Mouse (Mus musculus) heart, postnatal 10 days (tissue): ENCODE results near the gene Ccdc97. TPM values are rescaled to one million over a fixed set of nuclear protein-coding genes. Genes with fewer than 3 reads are reported as not detected.

Experiments used
- DNase-seq, 2 experiments: peaks; one replicate each; pipeline ENCODE4 v3.0.0; 2021
- intact Hi-C: fragments of 180-260 bp; cut with DNase I; formaldehyde crosslinking; loops from one replicate; pipeline ENCODE4 v1.15.1; 2025
- total RNA-seq, 2 experiments: library from RNA; stranded (reverse); gene quantifications; 2 replicates each; pipeline ENCODE4 v1.2.3; 2021

Gene Ccdc97
- total RNA-seq, result 10 to 100 TPM; 48.9 to 51.9 TPM

DNA sequence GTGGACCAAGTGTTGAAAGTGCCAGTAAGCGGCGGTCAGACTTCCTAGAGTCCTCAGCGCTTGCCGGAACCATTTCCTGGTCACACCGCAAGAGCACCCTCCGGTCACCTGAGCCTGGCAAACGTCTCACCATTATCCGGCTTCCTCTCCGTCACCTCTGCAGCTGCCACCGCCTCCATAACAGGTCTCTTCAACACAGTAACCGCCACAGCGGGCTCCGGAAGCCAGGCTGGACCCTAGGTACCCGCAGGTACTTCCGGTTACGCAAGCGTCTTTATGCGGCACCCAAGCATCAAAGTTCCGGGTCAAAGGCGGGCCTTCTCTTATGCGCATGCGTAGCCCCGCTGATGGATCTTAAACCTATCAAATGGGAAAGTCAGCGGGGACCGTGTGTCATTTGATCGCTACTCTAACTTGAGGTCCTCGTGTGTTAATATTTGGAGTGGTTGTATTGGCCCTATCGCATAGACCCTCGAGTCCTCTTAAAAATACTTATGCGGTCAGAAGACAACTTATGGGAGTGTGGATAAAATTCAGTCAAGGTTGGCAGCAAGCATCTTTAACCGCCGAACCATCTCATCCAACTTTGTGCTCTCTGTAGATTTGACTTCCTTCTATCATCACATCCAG is at the start of gene Ccdc97:
TSS of gene Ccdc97 (minus strand) at position 301 of the 630 bp plus-strand sequence.
- peak; percentile 95 for DNase-seq
- intact Hi-C loops, result no loop called here

DNA sequence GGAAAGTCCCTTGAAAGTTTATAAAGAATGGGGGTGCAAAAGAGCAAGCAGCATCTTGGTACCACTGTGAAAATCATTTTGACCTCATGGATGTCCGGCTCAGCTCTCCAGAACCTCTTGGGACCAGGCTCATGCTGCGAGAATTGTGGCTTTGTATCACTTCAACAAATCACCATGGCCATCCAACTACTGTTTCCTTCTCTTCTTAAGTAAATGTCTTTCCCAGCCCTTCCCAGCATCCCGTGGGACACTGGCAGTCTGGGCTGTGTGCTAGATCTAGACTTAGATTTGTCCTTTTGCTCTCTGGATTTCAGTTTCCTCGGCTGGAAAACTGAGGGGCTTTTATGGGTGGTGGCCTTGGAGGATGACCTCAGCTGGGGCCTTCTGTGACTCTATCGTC is 49.3 kb upstream of the Ccdc97 start:
- DNase-seq, result no peak

DNA sequence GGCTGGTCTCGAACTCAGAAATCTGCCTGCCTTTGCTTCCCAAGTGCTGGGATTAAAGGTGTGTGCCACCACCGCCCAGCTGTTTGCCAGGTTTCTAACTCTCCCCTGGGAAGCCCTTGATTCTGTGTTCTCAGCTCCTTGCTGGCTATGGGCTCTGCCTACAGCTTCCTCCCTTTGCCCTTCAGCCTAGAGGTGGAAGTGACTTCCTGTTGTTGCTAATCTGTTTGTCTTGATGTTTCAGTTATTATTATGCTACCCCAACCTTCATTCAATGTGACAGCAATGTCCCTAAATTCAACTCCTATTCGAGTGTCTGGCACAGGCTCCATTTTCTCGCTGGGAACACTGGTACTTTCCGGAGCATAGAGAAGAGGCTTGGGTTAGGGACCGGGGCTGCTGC is 47.2 kb upstream of the Ccdc97 start:
- DNase-seq, result no peak
- intact Hi-C loops, result no loop called here

More for the DNA sequence above, 49.3 kb upstream of the Ccdc97 start:
- intact Hi-C loops, result no loop called here

DNA sequence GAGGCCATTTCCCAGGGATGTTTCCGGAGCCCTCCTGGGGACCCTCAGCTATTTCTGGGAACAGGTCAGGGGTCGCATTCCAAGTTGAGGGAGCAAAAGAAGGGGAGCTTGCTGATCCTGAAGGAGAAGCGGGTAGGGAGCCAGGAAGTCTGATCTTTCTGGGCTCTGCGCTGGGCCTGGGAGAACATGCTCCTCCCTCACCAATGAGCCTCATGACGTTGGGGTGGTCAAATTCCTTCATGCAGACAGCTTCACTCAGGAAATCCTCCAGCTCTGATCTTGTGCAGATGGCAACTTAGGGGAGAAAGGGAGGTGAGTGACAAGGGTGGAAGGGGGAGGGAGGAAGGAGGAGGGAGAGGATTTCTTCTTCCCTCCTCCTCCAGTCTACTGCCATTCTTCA is 45.3 kb upstream of the Ccdc97 start:
- DNase-seq, result peak in 1 of 2 experiments; percentile 35
- intact Hi-C loops, result no loop called here

DNA sequence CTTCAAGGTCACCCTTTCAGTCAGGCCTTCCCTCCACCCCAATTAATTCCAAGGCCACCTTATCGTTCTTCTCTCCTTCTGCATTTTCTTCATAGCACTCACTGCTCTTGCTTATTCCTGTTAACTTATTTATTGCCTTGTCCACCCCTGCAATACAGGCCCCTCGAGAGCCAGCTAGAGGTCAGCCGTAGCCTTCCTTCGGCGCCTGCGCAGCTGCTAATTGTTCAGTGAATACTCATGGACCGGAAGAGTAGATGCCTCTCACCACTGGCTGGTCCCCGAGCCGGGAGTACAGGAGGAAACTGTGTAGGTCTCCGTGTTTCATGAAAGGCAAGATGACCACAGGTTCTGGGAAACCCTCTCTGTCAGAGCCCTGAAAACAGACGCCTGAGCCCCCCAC is 44.8 kb upstream of the Ccdc97 start:
- intact Hi-C loops, result no loop called here
- DNase-seq, result peak; percentile 38 to 53

DNA sequence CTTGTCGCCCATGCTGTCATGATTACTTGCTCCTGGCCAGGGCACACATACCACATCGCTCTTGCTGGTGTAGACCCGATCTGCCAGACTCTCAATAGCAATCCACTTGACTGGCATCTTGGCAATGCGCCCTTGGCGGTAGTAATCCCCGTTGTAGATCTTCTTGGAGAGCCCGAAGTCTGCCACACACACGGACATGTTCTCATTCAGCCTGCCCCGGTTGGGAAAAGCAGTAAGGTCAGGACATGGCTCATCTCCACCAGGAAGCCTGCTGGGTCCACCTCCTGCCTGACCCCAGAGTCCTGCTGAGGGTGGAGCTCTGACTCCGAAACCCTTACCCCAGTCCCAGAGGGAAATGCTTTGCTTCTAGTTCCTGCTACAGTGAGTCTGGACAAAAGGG is 42.5 kb upstream of the Ccdc97 start:
- intact Hi-C loops, result no loop called here
- DNase-seq, result peak; percentile 51 to 58

DNA sequence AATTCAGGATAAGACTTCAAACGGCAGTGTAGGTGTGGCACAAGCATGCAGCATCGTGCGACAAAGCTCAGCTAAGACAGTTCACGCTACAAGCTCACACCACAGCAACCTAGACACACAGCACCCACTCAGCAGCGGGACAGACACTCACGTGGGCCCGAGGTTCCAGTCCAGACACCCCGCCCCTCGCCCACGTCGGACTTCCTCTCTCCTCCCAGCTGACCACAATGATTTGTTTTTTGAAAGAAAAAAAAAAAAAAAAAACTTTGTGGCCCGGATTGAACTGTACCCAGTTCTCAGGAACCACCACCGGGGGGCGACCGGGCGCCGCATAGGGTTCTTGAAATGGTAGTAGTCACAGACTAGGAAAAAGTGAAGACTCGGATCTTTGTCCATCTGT is 37.1 kb upstream of the Ccdc97 start:
- intact Hi-C loops, result loop anchor here (1.0 to 5.0 kb wide), 2 partner anchors 49 to 91 kb away; no protein-coding TSS in a partner anchor
- DNase-seq, result peak; percentile 90 to 94

DNA sequence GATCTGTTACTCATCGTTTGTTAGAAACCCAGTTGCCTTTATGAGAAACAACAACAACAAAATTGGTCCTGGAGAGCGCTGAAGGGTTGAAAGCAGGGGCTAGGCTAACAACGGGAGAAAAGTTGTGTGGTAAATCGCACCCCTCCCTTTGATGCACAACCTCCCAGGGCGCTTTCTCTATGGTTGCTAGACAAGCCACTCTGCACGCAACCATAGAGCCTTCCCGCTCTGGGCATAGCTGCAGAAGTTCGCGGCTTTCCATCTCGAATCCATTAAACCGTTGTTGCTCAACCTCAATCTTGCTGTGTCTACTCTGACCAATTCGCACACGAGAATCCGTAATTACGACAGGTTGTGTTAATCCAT is 36.6 kb upstream of the Ccdc97 start:
- no peak for DNase-seq

DNA sequence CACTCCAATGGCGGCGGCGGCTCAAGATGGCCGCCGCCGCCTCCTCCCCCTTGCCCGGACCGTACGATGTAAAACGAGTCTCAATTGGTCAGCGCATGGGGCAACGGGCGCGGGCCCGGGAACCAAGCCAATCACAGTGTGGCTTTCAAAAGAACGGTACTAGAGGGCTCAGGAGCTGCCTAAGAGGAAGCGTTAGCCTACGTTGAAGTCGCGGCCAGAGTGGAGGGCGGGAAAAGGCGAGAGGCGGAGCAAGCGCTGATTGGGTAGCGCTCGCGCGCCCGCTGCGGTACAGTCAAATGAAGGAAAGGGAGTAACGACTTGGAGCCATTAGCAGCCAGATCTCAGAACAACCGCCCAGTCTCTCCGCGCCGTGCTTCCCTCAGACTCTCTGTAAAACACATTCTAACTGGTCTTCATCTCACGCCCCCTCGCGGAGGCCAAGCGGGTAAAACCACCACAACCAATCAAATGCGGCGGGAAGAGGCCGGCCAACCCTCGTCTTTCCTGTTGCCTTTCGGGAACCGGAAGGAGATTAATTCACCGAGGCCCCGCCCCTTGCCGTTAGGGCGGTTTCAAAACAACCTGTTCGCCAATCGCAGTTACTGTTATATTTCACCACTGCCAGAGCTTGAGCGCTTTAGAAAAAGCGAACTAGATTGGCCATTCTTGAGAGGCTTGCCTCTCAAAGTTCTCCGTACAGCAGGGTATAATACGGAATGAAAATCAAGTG is 36.0 kb upstream of the Ccdc97 start, which contains the start of gene Hnrnpul1:
TSS of gene Hnrnpul1 (minus strand) at position 20 of the 730 bp plus-strand sequence.
- DNase-seq, result peak; percentile 99 to 100
- intact Hi-C loops, result loop anchor here (2.0 to 5.0 kb wide), 2 partner anchors 74 to 92 kb away; partner anchors contain the start of gene B9d2

More for the DNA sequence above, 36.6 kb upstream of the Ccdc97 start:
- intact Hi-C loops, result loop anchor here (2.0 to 5.0 kb wide), 2 partner anchors 75 to 92 kb away; partner anchors contain the start of gene B9d2

DNA sequence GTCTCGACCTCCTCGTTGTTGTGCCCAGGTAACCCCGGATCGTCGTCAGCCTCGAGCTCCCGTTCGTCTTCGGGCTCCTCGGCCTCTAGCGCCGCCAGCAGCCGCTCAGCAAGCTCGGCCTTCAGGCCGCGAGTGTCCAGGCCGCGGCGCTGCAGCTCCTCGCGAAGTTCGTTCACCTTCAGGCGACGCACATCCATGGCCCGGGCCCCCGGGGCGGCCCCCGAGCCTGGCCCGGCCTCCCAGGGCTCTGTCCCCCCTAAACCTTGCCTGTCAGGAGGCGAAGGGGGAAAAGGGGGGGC is 35.5 kb upstream of the Ccdc97 start:
- intact Hi-C loops, result loop anchor here (2.0 kb wide), 1 partner anchor 74 kb away; the partner anchor contains the start of gene B9d2
- no peak for DNase-seq

DNA sequence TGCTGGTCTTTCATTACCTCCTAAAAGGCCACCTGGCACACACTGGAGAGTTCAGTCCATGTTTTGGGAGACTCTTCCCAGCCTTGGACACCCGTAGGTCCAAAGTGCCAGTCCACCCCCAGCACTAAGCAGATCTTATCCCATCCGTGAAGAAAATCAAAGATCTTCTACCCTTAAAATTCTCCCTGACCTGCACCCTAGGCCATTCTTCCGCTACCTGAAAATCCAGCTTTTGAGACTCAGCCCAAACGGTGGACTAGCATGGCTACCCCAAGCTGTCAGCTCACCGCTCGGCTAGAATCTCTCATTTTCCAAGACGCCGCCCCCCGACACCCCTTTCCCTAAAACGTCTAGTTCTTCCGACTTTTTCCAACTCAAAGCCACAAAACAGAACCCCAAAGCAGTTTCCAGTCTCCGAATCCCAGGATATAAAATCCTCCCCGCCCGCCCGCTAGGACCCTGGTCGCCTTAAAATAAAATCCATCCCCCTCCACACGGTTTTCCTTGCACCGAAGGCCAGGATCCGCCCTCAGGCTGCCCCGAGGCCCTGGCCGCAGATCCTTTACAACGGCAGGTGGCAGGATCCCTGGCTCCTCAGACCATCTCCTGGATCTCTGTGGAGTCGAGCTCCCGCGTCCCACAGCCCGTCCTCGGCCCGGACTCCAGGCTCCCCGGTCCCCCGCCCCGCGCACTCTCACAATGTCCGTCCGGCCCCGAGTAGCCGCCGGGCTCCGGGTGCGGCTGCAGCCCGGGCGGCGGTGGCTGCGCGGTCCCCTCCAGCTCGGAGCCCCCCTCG is 35.0 kb upstream of the Ccdc97 start:
- intact Hi-C loops, result loop anchor here (2.0 kb wide), 1 partner anchor 73 kb away; the partner anchor contains the start of gene B9d2
- DNase-seq, result no peak

DNA sequence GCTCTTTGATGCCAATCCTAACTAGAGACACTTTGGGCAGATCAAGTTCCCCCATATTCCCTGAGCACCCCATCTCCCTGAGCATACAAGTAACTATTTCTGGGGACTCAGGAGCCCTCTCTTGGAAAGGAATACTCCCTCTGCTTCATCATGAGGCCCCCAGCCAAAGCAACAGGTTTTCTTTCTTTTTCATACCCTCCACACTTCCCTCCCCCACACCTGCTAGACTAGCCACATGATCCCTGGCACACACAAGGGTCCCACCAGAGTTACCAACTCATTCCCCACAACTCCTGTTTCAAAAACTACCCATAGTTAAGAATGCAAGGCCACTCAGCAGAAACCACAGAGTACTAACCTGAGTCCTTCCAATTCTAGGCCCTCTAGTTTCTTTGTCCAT is 34.2 kb upstream of the Ccdc97 start:
- intact Hi-C loops, result no loop called here
- DNase-seq, result no peak

DNA sequence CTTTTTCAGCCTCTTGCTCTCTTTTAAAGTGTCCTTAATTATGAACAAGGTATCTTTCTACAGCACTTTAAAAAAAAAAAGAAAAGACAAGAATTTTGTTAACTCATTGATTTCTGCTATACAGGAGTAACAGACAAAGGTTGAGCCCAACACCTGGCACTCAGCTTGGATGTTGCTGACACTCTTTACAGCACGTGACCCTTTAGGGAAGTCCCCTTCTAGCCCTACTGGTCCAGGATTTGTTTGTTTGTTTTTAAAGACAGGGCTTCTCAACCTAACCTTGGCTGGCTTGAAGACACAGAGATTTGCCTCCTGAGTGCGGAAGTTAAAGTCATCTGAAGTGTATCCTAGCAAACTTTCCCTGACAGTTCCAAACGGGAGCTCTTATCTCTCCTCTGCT is 28.0 kb upstream of the Ccdc97 start:
- DNase-seq, result no peak
- intact Hi-C loops, result no loop called here

DNA sequence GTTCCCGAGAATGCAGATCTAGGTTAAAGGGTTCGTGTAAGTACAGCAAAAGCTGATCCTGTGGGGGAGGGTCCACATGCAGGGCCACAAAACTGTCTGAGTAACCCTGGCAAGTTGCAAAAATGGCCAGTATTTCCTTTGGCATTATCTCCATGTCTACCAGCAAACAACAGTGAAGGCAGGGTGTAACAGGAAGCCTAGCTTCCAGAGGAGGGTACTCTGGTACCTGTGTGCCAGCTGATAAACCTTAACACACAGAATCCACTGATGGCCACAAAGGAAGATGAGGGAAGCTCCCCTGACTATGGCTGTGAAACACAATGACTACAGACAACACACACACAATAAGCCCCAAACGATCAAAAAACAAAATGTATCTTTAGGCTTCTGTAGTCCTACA is 19.4 kb upstream of the Ccdc97 start:
- DNase-seq, result no peak
- intact Hi-C loops, result no loop called here

DNA sequence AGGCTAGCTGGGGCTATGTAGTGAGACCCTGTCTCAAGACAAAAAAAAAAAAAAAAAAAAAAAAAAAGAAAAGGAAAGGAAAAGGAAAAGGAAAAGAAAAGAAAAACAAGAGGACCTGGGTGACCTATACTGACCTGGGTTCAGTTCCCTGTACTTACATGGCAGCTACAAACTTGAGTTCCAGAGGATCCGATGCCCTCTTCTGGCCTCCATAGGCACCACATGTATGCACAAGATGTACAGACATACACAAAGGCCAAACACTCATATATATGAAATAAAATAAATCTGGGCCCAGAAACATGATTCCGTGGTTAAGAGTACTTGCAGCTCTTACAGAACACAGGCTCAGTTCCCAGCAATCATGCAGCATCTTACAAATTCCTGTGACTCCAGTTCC is 18.0 kb upstream of the Ccdc97 start:
- no peak for DNase-seq
- intact Hi-C loops, result no loop called here

DNA sequence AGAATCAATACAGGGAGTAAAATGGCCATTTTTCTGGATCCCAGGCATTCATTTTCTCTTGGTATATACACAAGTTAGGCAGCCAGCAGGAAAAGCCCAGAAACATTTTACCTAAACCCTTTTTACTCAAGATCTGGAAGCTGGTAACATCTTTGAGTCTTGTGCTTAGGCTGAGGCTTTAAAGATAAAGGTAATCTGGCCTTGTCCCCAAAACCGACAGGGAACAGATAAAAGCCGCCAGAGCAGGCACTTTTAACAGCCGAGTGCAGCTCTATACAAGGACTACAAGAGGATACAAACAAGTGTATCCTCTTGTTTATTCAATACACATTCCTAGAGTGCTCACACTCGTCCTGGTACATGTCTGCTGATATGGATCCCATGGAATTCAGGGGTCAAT is 16.1 kb upstream of the Ccdc97 start:
- DNase-seq, result no peak
- intact Hi-C loops, result no loop called here

DNA sequence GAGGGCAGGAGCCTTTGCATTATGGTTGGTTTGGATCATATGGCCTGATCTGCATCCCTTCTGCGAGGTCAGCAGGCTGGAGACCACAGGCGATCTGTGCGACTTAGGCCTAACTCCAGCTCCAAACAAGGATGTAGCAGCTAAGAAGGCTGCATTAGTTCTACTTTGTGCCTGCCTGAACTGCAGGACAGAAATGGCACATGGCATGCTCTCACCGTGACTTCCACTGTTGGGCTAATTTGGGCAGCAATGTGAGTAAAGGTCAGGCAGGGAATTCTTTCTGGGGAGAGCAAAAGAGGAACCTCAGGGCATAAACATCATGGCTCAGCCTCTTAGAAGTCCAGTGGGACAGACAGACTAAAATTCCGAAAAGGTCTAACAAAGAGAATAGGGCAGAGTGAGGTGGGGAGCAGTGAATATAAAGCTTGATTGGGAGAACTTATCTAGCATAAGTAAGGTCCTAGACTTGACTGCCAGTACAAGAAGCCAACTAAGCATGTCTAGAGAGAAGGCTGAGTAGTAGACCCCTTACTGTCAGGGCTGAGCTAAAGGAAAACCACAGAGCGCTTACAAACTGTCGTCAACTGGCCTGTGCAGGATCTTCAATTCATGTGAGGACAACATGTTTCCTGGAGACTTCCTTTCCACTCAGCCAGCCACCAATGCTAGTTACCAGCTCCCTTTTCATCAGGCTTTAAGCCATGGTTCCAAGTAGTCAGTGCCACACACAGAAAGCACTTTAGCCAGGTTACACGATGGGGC is 12.6 kb upstream of the Ccdc97 start:
- intact Hi-C loops, result no loop called here

DNA sequence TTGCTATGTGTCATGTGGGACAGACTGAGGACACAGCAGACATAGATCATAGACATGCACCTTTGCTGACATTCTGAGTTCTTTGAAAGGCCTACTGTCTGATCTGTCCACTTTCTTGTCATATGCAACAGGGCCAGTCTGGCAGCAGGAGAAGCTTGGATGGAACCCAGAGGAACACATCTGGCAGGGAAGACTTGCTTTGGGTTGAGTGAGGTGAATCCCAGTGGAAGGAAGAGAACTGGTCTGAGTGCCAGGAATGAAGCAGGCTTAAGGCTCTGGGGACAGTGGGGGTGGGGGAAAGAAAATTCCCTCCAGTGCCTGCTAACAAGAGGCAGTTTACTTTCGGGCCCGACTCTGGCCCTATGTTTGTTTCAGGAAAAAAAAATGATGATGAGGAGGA is 11.0 kb upstream of the Ccdc97 start:
- intact Hi-C loops, result no loop called here
- DNase-seq, result peak; percentile 73 to 77

More for the DNA sequence above, 12.6 kb upstream of the Ccdc97 start:
- DNase-seq, result peak in 1 of 2 experiments; percentile 42

DNA sequence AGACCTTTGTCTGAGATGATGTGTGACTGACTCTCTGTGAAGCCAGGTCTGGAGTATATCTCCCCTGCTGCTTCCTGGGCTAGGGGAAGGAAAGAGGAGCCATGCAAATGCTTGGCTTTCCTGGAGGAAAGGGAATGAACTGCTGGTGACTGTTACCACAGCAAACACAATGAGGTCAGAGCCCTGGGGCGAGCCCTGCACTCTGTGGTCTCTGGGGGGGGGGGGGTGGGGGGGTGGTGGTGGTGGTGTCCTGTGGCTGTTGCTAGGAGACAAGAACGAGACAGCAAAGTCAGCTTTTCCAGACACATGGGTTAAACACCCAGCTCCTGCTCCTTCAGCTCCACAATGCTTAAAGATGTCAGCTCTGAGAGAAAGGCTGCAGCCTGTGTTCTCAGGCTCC is 10.5 kb upstream of the Ccdc97 start:
- intact Hi-C loops, result no loop called here
- peak; percentile 34 to 51 for DNase-seq

DNA sequence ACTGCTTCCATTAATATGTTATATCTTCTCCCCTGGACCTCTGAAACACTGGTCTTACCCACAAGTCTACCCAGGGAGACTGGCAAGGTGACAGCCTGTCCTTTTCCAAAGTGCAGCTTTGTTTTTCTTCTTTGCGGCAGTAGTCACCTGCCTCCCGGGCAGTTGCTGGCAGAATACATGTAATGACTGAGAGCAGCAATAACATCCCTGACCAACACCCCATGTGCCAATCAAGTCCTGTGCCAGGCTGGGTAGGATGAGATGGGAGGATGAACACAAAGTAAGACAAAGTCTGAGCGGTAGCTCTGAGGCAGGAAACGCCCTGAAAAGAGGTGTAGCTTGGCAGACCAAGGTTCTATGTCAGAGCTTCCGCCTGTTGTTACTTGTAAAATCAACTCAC is 8.9 kb upstream of the Ccdc97 start:
- intact Hi-C loops, result no loop called here
- no peak for DNase-seq

DNA sequence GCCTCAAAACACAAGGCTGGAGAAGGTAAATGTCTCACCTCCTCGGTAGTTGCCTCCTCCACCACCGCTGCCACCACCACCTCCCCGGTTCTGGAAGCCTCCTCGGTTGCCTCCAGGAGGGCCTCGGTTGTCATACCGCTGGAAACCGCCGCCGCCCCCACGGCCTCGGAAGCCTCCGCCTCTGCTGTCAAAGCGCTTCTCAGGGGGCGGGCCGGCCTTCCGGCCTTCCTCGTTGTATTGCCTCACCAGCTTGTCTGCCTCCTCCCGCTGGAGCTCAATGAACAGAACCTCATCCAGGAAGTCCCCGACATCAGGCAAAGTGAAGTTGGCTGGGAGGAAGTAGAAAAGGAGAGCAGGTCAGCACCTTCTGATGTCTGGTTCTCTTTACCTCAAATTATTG is 7.0 kb upstream of the Ccdc97 start:
- no peak for DNase-seq
- intact Hi-C loops, result no loop called here
